Mouse (Mus musculus): ENCODE results near the gene Mrpl46. TPM values are rescaled to one million over a fixed set of nuclear protein-coding genes. Genes with fewer than 3 reads are reported as not detected.

Gene Mrpl46
- polyA plus RNA-seq, 1 experiment from 2014 or later: 41.7 TPM

- TF ChIP-seq CTCF (IDR thresholded peaks at IDR 0.05) (no peak), EP300 (IDR thresholded peaks at IDR 0.05) (no peak)
These were observed 12.4 kb downstream of the Mrpl46 start for GRCm38 (mm10) chr7:78770936-78771335.

GRCm38 (mm10) chr7:78769075-78769652 lies 14.2 kb downstream of the Mrpl46 start:
- Histone ChIP-seq H3K9ac (replicated peaks; ENCODE audit: low read depth) (no peak overlapping the region), H3K27me3 (replicated peaks; ENCODE audit: insufficient read depth, low read length) (no peaks in the 10 kb centered on the region), H3K4me3 (ENCODE audit: low read depth, low read length) (no peak overlapping the region), H3K4me2 (replicated peaks; ENCODE audit: low read depth, low read length) (no peak overlapping the region), H3K4me1 (ENCODE audit: insufficient read depth, low read depth, low read length) (no peaks in the 10 kb centered on the region), H3K9me3 (ENCODE audit: low read length) (no peaks in the 10 kb centered on the region), H3K27ac (ENCODE audit: low read length) (peak overlapping the region; percentile 35), H3K36me3 (ENCODE audit: insufficient read depth, low read length) (no peaks in the 10 kb centered on the region; the same call in 1 of the 2 replicates)
- DNase-seq (ENCODE audit: low spot score): peak; percentile 44
- peak; percentile 78 for TF ChIP-seq EP300 (IDR thresholded peaks at IDR 0.05)
- TF ChIP-seq CTCF (IDR thresholded peaks at IDR 0.05): no peak
- WGBS: 23% methylated on average over 7 of the region's 7 CpGs
- peak; percentile 59 for ATAC-seq

More at GRCm38 (mm10) chr7:78770936-78771335, 12.4 kb downstream of the Mrpl46 start:
- no peak overlapping the region for H3K9ac ChIP-seq (replicated peaks; ENCODE audit: low read depth)
- H3K27ac ChIP-seq (ENCODE audit: low read length): no peak overlapping the region
- ATAC-seq: no peak
- H3K4me1 ChIP-seq (ENCODE audit: insufficient read depth, low read depth, low read length): no peaks in the 10 kb centered on the region
- 78% methylated on average over 5 of the region's 5 CpGs for WGBS
- no peaks in the 10 kb centered on the region for H3K27me3 ChIP-seq (replicated peaks; ENCODE audit: insufficient read depth, low read length)
- H3K4me3 ChIP-seq (ENCODE audit: low read depth, low read length): no peak overlapping the region
- peaks cover 13% of the 10 kb centered on the region; the same call in 1 of the 2 replicates for H3K36me3 ChIP-seq (ENCODE audit: insufficient read depth, low read length)
- no peaks in the 10 kb centered on the region for H3K9me3 ChIP-seq (ENCODE audit: low read length)
- no peak overlapping the region for H3K4me2 ChIP-seq (replicated peaks; ENCODE audit: low read depth, low read length)
- no peak for DNase-seq (ENCODE audit: low spot score)

- 86% methylated on average over 12 of the region's 12 CpGs for WGBS
- Histone ChIP-seq H3K4me3 (ENCODE audit: low read depth, low read length) (no peak overlapping the region), H3K27ac (ENCODE audit: low read length) (no peak overlapping the region)
These were observed 15.3 kb downstream of the Mrpl46 start for GRCm38 (mm10) chr7:78767929-78768531.

GRCm38 (mm10) chr7:78766019-78766683 lies 17.2 kb downstream of the Mrpl46 start:
- no peak overlapping the region for H3K4me2 ChIP-seq (replicated peaks; ENCODE audit: low read depth, low read length)
- TF ChIP-seq EP300 (IDR thresholded peaks at IDR 0.05) (no peak), CTCF (IDR thresholded peaks at IDR 0.05) (peak; percentile 93)
- 24% methylated on average over 18 of the region's 18 CpGs for WGBS
- no peaks in the 10 kb centered on the region for H3K27me3 ChIP-seq (replicated peaks; ENCODE audit: insufficient read depth, low read length)
- no peaks in the 10 kb centered on the region for H3K36me3 ChIP-seq (ENCODE audit: insufficient read depth, low read length)
- H3K9ac ChIP-seq (replicated peaks; ENCODE audit: low read depth): no peak overlapping the region
- DNase-seq (ENCODE audit: low spot score) (peak; percentile 83), ATAC-seq (peak; percentile 76)
- no peaks in the 10 kb centered on the region for H3K4me1 ChIP-seq (ENCODE audit: insufficient read depth, low read depth, low read length)
- no peak overlapping the region for H3K27ac ChIP-seq (ENCODE audit: low read length)
- H3K9me3 ChIP-seq (ENCODE audit: low read length): no peaks in the 10 kb centered on the region
- H3K4me3 ChIP-seq (ENCODE audit: low read depth, low read length): no peak overlapping the region

More at GRCm38 (mm10) chr7:78767929-78768531, 15.3 kb downstream of the Mrpl46 start:
- no peaks in the 10 kb centered on the region for H3K9me3 ChIP-seq (ENCODE audit: low read length)
- H3K36me3 ChIP-seq (ENCODE audit: insufficient read depth, low read length): no peaks in the 10 kb centered on the region; the same call in 1 of the 2 replicates
- H3K4me1 ChIP-seq (ENCODE audit: insufficient read depth, low read depth, low read length): no peaks in the 10 kb centered on the region
- no peak overlapping the region for H3K9ac ChIP-seq (replicated peaks; ENCODE audit: low read depth)
- no peak for ATAC-seq
- H3K4me2 ChIP-seq (replicated peaks; ENCODE audit: low read depth, low read length): no peak overlapping the region
- no peaks in the 10 kb centered on the region for H3K27me3 ChIP-seq (replicated peaks; ENCODE audit: insufficient read depth, low read length)
- TF ChIP-seq CTCF (IDR thresholded peaks at IDR 0.05) (no peak), EP300 (IDR thresholded peaks at IDR 0.05) (no peak)
- DNase-seq (ENCODE audit: low spot score): no peak

- Histone ChIP-seq H3K4me3 (ENCODE audit: low read depth, low read length) (no peak overlapping the region), H3K9me3 (ENCODE audit: low read length) (no peaks in the 10 kb centered on the region), H3K4me2 (replicated peaks; ENCODE audit: low read depth, low read length) (no peak overlapping the region), H3K27me3 (replicated peaks; ENCODE audit: insufficient read depth, low read length) (no peaks in the 10 kb centered on the region), H3K36me3 (ENCODE audit: insufficient read depth, low read length) (no peaks in the 10 kb centered on the region), H3K4me1 (ENCODE audit: insufficient read depth, low read depth, low read length) (no peaks in the 10 kb centered on the region), H3K9ac (replicated peaks; ENCODE audit: low read depth) (no peak overlapping the region), H3K27ac (ENCODE audit: low read length) (no peak overlapping the region)
- DNase-seq (ENCODE audit: low spot score): no peak
- ATAC-seq: no peak
- WGBS: 64% methylated on average over 5 of the region's 5 CpGs
- TF ChIP-seq EP300 (IDR thresholded peaks at IDR 0.05): no peak
- no peak for TF ChIP-seq CTCF (IDR thresholded peaks at IDR 0.05)
These were observed 18.1 kb downstream of the Mrpl46 start for GRCm38 (mm10) chr7:78765215-78765631.

GRCm38 (mm10) chr7:78763801-78764200 lies 19.5 kb downstream of the Mrpl46 start:
- TF ChIP-seq EP300 (IDR thresholded peaks at IDR 0.05) (no peak), CTCF (IDR thresholded peaks at IDR 0.05) (no peak)
- Histone ChIP-seq H3K27ac (ENCODE audit: low read length) (no peak overlapping the region), H3K9ac (replicated peaks; ENCODE audit: low read depth) (no peak overlapping the region), H3K4me2 (replicated peaks; ENCODE audit: low read depth, low read length) (no peak overlapping the region), H3K36me3 (ENCODE audit: insufficient read depth, low read length) (no peaks in the 10 kb centered on the region), H3K27me3 (replicated peaks; ENCODE audit: insufficient read depth, low read length) (no peaks in the 10 kb centered on the region), H3K9me3 (ENCODE audit: low read length) (no peaks in the 10 kb centered on the region), H3K4me1 (ENCODE audit: insufficient read depth, low read depth, low read length) (no peaks in the 10 kb centered on the region), H3K4me3 (ENCODE audit: low read depth, low read length) (no peak overlapping the region)
- no peak for ATAC-seq
- WGBS: 70% methylated on average over 3 of the region's 3 CpGs
- DNase-seq (ENCODE audit: low spot score): no peak

All from lung, postnatal 0 days (tissue).